Mouse (Mus musculus) spleen, postnatal 4 days (tissue): ENCODE data around the gene Snx33.

ENCODE experiments used
- DNase-seq, 2 experiments: peaks; one replicate each; pipeline ENCODE4 v3.0.0; 2022; ENCODE audit warnings: low spot score in 2 of 2

The Snx33 gene

GRCm38 (mm10) chr9:56890522-56891250 is 37.5 kb downstream of the Snx33 start:
- DNase-seq, result no peak

GRCm38 (mm10) chr9:56889817-56890216 is 38.4 kb downstream of the Snx33 start:
- peak; percentile 54 to 80 for DNase-seq

- DNase-seq, result no peak
These were observed 40.6 kb downstream of the Snx33 start for GRCm38 (mm10) chr9:56887581-56887980.

GRCm38 (mm10) chr9:56886601-56887000 is 41.6 kb downstream of the Snx33 start:
- no peak for DNase-seq

GRCm38 (mm10) chr9:56886113-56886512 is 42.1 kb downstream of the Snx33 start:
- no peak for DNase-seq

GRCm38 (mm10) chr9:56884328-56884727 is 43.8 kb downstream of the Snx33 start:
- DNase-seq, result no peak

GRCm38 (mm10) chr9:56883470-56883869 is 44.7 kb downstream of the Snx33 start:
- no peak for DNase-seq

GRCm38 (mm10) chr9:56882818-56883217 is 45.4 kb downstream of the Snx33 start:
- no peak for DNase-seq

- no peak for DNase-seq
These were observed 45.9 kb downstream of the Snx33 start for GRCm38 (mm10) chr9:56882283-56882682.

GRCm38 (mm10) chr9:56881539-56882082 is 46.6 kb downstream of the Snx33 start:
- DNase-seq, result no peak

- DNase-seq, result no peak
These were observed 47.4 kb downstream of the Snx33 start for GRCm38 (mm10) chr9:56880790-56881189.

- no peak for DNase-seq
These were observed 50.9 kb downstream of the Snx33 start for GRCm38 (mm10) chr9:56877284-56877683.

- no peak for DNase-seq
These were observed 51.4 kb downstream of the Snx33 start for GRCm38 (mm10) chr9:56876784-56877183.

- DNase-seq, result no peak
These were observed 55.1 kb downstream of the Snx33 start for GRCm38 (mm10) chr9:56873097-56873496.

- DNase-seq, result no peak
These were observed 55.9 kb downstream of the Snx33 start for GRCm38 (mm10) chr9:56872105-56872903.

GRCm38 (mm10) chr9:56871191-56871590 is 57.0 kb downstream of the Snx33 start:
- DNase-seq, result no peak

- DNase-seq, result no peak
These were observed 57.4 kb downstream of the Snx33 start for GRCm38 (mm10) chr9:56870778-56871177.

- DNase-seq, result no peak
These were observed 58.6 kb downstream of the Snx33 start for GRCm38 (mm10) chr9:56869552-56869951.

GRCm38 (mm10) chr9:56868292-56868691 is 59.9 kb downstream of the Snx33 start:
- DNase-seq, result no peak
